Mouse (Mus musculus) embryo, embryonic 10 days (tissue): Measurements from ENCODE around the gene Mapk14.

Source experiments
- DNase-seq: peaks from one replicate; pipeline ENCODE4 v3.0.0-alpha.2; 2015; ENCODE audit warnings: low spot score

Mapk14 gene

DNA sequence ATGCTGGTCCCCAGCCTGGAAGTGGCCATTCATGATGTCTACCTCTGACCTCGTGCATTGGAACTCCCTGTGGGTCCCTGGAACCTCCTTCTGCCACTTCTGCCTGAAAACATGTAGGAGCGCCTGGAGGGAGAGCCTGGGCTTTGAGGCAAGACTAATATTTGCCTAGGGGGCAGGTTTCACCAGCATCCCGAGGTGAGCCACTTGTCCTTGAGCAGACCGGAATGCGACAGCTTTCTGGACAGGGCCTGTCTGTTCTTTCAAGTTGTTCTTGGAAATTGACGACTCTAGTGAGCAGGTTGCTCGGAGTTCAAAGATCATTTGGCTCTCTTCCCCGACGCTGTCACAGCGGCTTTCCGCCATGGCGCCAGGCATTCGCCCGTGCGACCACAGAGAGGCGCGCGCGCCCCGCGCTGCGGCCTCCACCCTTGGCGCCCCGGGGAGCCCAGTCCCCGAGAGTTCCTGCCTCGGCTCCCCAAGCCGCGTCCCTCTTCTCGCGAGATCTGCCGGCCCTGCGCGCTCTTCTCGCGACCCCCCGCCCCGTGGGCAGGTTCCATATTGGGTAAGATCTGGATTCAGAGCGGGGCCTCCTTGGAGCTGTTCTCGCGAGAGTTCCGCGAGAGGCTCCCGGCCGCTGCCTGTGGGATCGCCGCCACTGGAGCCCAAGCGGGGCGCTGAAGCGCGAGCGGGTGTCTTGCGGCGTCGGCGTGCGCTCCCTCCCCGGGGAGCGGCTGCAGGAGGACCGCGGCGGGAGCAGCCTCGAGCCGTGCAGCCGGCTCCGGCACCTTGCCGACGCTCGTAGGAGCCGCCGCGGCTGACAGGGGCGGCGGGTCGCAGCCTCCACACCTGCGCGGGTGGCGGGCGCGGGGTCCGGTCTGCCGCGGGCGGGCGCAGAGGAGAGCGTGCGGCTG is at the start of gene Mapk14:
Gene Mapk14, plus strand, starts transcription at position 554 of the 911 bp plus-strand sequence.
- peak; percentile 98 for DNase-seq

DNA sequence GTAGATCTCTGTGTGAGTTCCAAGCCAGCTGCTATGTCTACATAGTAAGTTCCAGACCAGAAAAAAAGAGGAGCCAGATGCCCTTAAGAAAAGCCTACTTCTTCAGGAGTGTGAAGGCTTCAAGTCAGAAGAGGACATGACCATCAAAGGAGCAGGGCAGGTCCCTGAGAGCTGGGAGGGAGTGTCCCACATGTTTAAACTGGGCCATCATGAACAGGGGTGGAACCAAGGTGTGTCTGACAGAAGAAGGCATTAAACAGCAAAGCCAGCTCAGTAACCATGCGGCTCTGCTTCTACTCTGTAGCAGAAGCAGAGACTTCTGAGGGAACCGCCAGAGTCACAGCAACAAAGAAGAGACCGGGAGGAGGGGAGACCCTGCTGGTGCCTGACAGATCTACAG is 47.4 kb upstream of the Mapk14 start:
- DNase-seq, result no peak

DNA sequence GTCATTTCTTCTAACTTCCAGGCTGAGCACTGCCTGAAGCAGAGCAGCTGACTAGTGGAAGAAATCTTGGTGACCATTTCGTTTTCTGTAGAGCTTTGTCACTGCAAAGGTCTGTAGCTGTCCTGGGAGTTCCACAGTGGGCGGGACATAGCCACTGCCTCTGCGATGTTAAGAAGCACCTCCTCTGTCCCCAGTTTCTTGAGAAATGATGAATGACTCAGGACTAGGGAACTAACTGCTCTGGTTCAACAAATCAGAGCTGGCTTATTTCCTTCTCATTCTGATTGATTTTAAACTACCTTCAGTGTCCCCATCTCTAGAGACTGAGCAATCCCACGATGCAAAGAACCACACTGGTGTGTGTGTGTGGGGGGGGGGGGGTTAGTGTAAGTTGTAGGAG is 47.0 kb upstream of the Mapk14 start:
- no peak for DNase-seq

DNA sequence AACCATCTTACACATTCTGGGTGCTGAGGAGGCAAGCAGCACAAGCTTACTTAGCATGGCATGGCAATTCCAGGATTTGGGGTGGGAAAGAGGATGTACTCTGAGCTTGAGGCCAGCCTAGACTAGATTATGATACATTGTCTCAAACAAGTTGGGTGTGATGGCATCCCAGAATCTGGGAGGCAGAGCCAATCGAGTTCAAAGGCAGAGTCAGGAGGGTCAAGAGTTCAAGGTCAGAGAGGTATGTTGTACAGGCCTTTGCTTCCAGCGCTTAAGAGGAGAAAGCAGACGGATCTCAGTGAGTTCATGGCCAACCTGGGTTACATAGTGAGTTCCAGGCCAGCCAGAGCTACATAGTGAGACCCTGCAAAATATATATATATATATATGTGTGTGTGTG is 44.9 kb upstream of the Mapk14 start:
- no peak for DNase-seq

DNA sequence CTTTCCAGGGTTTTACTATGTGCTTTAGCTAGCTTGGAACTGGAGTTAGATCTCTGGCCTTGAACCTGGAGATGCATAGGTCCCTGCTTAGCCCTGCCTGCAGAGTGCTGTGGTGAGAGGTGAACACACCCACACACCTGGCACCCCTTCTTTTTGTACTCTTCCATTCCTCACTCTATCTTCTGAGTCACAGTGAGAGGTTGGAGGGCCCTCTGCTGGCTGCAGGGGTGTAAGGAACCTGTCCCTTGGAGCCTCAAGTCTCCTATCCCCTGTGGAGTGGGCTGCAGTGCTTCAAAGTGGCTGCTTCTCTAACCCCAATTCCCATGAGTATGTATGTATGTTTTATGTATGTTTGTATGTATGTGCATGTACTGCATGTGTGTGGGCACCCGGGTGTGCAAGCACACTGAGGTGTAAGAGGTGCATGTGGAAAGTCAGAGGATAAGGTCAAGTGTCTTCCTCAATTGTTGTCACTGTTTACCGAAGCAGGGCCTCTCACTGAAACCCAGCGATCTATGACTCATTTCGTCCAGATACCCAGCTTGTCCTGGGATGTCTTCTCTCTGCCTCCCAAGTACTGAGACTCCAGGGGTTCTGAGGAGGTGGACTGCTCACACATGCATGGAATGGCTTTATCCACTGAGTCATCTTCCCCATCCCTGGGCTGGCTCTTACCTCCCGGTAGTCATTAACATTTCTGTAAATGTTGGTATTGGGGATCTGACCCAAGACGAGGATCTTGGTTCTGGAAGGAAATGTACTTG is 42.3 kb upstream of the Mapk14 start:
- DNase-seq, result peak; percentile 35

DNA sequence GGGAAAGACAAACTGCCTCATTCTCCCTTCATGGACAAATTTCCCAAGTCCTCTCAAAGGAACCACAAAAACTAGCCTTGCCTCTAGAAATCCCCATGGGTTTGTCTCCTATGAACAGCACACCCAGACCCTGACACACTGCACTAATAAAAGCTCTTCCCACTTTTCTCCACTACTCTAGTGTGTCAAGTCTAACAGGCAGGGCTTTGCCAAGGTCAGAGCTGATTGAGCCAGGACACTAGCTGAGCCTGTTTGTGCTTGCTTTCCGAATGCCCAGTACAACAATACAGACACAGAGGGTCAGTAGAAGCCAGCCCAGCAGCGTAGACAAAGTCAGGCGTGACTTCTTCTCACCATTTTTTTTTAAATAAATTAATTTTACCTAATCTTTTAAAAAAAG is 40.9 kb upstream of the Mapk14 start:
- no peak for DNase-seq

DNA sequence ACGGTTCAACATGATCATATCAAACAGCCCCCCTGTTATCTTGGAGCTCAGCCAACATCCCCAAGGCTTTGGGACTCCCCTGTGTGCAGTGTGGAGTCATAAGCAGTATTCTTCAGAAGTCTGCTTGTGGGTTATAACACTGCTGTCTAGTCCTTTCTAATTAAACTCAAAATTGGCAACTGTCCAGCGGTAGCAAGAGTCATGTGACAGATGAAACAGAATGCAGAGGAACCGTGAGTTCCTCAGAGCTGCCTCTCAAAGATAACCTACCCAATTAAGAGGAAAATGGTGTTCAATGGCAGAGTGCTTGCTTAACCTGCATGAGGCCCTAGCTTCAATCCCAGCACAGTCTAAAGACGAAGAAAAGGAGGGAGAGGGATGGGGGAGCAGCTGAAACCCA is 33.2 kb upstream of the Mapk14 start:
- no peak for DNase-seq

DNA sequence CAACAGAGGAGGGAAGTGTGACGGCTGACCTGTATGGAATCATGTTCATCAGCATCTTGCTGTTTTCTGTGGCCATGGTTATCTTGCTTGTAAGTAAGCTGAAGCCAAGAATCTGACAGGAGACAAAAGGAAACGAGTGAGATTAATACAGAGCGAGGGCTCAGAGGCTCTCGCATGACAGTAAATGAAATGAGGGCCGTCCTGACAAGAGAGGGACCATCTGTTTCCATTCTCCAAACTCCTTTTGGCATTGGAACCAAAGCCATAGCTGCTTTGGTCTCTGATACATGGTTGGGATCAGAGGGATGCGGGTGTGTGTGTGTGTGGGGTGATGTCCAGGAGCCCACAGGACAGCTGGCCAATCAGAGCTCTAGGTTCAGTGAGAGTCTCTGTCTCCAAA is 31.6 kb upstream of the Mapk14 start:
- no peak for DNase-seq

DNA sequence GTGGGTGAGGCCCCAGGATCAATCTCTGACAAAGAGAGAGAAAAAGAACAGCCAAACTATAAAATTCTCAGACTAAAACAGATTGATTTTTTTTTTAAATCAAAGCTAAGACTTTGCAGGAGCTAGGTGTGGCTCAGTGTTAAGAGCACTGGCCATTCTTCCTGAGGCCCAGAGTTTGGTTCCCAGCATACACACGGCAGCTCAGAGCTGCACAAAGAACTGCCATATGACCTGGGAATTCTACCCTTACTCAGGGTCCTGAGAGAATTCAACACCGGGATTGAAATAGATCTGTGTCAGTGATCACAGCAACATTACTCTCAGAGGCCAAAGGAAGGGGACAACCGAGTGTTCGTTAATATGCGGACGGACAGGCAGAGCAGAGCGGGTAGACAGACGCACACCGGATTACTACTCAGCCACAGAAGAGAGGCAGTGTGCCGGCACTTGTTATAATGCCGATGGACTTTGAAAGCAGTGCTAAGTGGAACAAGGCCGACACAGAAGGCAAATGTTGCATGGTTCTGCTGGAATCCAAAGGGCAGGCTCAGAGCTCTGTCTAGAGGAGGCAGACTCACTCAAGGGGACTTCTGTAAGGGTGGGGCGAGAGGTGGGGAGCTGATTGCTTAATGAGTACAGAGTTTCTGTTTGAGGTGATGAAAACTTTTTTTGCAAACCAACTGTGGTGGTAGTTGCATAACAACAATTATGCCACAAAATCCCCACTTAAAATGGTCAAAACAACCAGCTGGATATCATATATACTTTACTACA is 8.6 kb upstream of the Mapk14 start:
- DNase-seq, result no peak

DNA sequence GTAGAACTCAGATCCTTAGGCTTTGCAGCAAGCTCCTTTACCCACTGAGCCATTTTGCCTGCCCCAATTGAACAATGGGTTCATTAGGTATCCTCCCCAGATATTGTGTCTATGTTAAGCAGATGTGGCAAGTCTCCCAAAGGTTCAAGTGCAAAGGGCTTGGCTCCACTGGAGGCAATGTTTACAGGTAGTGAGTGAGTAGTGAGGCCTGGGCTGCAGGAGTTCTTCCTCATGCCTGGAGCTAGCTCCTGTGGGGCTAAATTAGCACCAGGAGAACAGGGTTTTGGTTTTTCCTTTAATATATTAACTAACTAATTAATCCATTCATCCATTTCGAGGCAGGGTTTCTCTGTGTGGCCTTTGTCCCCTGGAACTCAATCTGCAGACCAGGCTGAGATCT is 7.5 kb upstream of the Mapk14 start:
- DNase-seq, result no peak

DNA sequence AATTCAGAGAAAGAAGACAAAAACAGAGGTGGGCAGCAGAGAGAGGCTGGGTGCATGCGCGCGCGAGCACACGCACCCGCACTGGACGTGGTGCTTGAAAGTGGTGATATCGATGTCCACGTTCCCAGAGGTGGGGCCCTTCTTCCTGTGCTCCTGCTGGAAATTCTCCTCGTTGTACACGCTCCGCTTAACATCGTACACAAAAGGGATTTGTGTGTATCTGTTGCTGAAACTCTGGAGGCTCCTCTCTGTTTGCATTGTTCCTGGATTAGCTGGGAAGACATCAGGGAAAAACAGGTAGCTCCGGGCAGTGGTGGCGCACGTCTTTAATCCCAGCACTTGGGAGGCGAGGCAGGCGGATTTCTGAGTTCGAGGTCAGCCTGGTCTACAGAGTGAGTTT is 6.5 kb upstream of the Mapk14 start:
- no peak for DNase-seq

DNA sequence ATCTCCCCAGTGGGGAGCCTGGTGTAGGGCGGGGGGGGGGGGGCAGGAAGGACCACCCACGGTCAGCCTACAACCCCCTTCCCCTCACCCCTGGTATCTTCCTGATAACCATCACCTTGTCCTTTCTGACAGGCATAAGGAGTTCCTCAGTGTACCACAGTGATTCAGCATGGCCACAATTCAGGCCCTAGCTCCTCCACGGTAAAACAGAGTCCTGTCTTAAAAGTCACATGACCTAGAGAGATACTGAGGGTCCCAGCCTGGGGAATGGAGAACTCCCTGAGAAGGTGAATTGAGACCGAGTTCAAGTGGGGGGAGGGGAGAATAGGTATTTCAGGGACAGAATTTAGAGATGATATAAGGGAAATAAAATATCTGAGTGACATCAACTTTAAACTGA is 3.8 kb upstream of the Mapk14 start:
- no peak for DNase-seq

DNA sequence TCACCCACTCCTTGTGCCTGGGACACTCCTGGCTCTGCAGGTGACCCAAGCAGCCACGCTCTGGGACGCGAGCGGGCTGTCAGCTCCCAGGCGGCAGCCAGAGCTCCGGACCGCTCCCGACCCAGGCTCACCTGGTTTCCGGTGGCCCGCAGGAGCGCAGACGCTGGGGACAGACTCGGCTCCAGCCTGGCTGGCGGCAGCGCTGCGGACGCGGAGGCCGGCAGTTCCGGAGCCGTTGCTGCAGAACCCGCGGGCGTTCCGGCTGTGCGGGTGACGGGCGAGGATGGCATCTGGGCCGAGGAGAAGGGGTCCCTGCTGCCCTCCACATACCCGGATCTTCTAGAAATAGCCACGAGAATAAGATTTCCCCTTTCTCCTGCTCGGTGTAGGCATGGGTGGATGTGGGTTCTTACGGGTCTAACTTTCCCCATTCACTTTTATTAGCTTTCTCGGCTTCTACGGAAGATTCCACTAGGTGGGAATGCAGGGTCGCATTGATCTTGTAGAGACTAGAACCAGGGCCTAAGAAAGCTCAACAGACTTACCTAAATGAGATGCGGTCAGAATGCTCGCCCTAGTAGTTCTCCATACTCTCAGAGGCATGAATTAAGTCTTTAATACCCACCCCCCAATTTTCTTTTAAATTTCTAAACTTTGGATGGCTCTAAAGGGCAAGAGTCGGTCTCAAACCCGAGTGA is 1.4 kb upstream of the Mapk14 start, which contains the start of gene Slc26a8:
Gene Slc26a8, minus strand, starts transcription at position 648 of the 698 bp plus-strand sequence.
- DNase-seq, result peak; percentile 23

DNA sequence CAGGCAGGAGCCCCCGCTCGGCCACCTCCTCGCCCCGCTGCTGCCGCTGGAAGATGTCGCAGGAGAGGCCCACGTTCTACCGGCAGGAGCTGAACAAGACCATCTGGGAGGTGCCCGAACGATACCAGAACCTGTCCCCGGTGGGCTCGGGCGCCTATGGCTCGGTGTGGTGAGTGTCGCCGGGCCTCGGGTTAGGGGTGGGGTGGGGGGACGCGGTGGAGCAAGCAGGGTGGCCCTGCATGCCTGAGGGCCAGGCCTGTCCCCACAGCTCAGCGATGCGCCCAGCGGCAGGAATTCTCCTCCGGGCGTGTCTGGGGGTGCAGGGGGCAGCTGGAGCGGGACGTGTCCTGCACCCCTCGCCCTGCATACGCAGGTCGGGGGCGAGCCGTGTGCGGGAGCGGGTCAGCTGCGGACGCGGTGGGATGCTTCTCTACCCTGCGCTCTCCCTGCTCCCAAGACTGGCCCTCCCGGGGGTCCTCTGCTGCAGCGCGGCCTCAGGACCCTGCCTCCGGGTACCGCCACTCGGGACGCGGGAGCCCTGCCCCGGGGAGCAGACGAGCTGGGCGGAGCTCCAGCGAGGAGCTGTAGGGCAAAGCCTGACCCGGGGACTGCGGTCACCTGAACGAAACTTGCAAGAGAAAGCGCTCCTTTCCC is 685 bp downstream of the Mapk14 start:
- peak; percentile 53 for DNase-seq

DNA sequence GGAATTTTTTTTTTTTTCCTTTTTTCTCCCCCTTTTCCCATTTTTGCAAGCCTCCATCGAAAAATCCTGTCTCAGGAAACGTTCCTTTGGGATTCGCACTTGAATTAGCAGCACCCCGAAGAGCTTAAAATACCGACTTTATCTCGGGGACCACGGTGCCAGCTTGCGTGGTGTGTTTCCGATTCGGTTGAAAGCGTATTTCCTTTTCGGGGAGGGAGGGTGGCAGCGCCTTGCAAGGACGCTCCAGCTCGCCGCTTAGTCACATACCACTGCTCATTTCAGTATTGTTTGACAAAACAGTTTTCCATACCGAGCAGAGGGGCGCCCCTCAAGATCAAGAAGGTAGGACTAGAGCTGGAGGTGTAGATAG is 1.2 kb downstream of the Mapk14 start:
- peak; percentile 62 for DNase-seq

DNA sequence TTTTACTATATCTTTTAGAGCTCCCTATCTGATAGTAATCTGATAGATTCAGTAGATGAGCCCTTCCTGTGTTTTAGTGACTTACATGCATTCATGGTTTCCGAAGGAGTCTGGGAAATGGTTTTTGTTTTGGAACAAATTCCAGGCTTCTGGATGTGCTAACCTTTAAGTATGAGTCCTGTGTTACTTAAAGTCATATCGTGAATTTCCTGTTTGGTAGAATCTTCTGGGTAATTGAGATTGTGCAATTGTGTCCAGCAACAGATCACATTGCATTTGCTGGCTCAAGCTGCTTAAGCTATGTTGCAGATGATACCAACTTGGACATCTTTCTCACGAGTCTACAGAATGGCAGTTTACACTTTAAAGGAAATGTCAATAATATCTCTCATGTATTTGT is 2.0 kb downstream of the Mapk14 start:
- DNase-seq, result no peak

DNA sequence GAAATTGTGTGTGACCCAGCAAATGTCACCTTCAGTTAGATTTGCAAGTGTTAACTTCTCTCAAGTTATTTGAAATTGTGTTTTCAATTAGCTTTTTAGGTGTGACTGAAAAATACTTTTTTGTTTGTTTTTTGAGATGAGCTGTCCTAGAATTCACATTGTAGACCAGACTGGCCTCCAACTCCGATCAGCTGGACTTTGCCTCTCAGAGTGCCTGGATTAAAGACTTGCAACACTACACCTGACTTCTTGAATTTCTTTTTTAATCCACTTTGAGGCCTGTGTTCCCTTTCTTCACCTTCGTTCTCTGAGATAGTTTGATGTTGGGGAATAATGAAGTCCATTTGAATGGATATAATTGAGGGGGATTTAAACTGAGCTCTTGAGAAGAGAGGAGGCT is 2.9 kb downstream of the Mapk14 start:
- no peak for DNase-seq

DNA sequence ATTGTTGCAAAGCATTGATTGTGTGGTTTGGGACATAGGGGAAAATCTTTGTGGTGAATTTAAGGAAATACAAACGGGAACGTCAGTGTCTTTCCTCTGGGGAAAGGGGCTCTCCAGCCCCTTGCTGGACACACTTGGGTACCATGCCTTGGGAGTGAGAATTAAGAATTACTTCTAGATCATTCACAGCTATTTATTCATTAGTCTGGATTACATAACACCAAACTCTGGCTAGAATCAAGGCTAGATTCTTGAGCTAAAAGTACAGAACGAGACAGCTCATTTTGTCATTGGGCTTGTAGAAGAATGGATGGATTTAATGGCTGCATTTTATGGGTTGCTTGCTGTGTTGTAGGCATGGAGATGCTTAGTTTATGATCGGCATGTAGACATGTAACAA is 3.7 kb downstream of the Mapk14 start:
- DNase-seq, result no peak

DNA sequence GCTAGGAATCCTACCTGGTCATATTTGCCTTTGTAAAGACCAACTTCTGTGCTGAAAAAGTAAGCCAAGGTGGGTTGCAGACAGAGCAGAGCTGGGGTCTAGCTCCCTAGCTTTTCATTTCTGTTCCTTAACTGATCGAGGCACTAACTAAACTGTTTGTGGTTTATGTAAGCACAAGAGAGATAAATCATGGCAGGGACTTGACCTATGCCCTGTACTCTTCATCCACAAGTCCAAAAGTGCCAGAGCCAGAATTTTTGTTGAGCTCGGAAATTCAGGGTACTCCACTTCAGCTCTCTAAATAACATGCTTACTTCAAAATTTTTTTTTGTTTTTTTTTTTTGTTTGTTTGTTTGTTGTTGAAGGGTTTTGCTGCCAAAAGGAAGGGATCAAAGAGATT is 5.5 kb downstream of the Mapk14 start:
- DNase-seq, result no peak

DNA sequence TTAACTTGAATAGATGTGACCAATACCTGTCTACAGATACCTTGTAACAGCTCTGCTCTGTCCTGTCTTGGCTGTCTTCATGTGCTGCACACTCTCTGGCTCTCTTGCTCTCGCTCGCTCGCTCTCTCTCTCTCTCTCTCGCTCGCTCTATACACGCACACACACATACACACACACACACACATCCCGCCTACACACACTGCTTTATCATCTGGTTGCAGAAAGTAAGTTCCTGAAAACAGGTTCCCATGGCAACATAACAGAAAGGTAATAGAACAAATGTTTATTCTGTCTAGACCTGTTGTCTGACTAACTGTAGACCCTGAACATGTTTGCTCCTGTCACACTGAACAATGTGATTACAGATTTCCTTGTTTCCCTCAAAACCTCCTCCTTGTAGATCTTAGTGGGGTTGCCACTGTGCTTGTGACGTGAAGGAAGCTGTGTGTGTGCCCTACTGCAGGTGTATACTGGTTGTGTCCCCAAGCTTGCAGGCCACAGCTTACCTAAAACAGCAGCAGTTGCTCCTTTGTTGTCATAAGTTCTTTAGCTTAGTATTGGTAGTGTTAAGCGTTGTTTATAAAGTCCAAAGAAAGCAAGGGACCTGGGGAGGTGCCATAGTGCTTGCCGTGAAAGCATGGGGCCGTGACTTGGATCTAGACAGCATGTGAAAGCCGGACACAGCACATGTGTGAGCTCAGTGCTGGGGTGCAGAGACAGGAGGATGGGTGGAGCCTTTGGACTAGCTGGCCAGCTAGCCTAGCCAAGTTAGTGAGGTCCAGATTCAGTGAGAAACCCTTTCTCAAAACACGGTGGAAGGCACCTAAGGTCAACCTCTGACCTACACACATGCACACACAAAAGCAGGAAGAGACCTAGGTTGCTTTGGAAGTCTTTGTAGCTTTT is 6.4 kb downstream of the Mapk14 start:
- no peak for DNase-seq
